Mouse (Mus musculus) left cerebral cortex, postnatal 36 days (tissue): ENCODE data around the gene Rnf123. TPM values are rescaled to one million over a fixed set of nuclear protein-coding genes. Genes with fewer than 3 reads are reported as not detected.

ENCODE experiments used
- DNase-seq, 2 experiments: peaks; one replicate each; pipeline ENCODE4 v3.0.0; 2021 to 2022; ENCODE audit warnings: low spot score in 2 of 2, mixed read lengths in 1 of 2
- intact Hi-C: fragments of 180-260 bp; cut with DNase I; formaldehyde crosslinking; loops from one replicate; pipeline ENCODE4 v1.15.1; 2025
- total RNA-seq, 2 experiments: library from RNA; stranded (reverse); gene quantifications; 2 replicates each; pipeline ENCODE4 v1.2.3; 2021

The Rnf123 gene
- total RNA-seq = 100 to 1,000 TPM in 1 of 2 experiments, 10 to 100 TPM in 1; 77.6 to 107 TPM

DNA sequence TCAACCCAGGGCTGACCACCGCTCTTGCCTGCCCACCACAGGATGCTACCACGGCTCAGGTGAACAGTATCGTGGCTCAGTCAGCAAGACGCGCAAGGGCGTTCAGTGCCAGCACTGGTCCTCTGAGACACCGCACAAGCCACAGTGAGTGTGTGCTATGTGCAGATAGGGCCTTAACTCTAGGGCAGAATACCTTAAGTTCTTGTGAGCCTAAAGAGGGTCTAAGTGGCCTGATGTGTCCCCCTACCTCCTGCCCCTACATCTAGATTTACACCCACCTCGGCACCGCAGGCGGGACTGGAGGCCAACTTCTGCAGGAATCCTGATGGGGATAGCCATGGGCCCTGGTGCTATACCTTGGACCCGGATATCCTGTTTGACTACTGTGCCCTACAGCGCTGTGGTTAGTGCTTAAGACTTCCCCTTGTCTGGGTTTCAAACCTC, at the start of gene Rnf123:
Gene Rnf123 (minus strand): TSS at position 359 of the 444 bp plus-strand sequence.
- DNase-seq = no peak
- intact Hi-C loops = no loop called here

DNA sequence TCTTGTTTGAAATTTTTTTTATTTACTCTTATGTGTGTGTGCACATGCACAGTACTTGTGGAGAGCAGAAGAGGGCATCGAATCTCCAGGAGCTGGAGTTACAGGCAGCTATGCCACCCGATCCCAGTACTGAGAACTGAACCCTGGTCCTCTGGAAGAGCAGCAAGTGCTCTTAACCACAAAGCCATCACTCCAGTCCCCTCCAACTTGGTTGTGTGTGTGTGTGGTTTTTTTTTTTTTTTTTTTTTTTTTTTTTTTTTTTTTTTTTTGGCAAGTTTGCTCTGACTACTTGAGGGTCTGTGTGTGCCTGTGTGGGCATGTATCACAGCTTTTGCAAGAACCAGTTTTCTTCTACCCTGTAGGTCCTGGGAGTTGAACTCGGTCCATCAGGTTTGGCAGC, 49.2 kb upstream of the Rnf123 start:
- DNase-seq = no peak
- intact Hi-C loops = no loop called here

DNA sequence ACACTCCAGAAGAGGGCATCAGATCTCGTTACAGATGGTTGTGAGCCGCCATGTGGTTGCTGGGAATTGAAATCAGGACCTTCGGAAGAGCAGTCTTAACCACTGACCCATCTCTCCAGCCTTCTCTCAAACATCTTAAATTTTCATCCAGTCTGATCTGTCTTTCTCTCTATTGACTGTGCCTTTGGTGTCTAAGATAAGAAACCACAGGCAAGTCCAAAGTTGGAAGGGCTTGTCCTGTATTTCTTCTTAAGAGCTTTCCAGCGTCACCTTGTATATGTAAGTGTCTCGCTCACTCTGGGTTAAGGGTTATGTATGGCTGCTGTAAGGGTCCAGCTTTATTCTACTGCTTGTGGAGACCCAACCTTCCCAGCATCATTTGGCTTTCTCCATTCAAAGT, 48.4 kb upstream of the Rnf123 start:
- DNase-seq = no peak
- intact Hi-C loops = no loop called here

DNA sequence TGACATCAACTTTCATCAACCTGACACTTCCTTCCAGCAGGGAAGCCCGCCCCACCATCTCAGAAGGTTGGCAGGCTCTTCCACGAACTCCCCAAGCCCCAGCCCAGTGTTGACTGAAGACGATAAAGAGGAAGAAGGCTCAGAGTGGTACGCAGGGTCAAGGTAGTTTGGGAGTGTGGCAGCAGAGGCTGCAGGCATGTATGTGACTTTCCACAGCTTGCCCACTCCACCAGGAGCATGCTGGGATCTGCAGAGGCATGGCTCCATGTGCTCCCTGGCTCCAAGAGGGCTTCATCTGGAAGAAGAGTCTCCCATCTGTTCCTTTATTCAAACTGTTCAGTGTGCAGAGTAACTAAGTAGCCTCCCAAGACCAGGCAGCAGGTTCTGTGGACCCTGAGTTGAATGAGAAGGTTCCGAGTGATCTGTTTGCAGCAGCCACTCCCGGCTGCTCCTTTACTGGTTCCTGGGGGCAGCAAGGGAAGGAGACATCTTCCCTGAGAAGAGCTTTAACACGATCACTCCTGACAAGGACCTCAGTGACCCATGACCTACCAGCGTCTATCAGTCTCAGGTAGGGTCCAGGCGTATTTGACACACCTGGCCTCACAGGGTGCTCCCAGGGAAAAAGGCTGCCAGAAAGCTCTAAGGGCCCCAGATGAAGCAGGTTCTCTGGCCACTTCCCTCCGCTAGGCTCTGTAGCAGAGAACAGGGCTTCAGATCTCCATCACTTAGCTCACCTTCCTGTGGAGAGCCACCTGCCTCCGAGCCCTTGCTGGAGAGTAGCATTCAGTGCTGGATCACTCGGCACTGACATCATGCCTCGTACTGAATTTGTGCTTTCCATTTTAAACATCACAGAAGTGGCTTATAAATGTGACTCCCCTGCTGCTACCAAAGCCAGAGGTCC, 46.1 kb upstream of the Rnf123 start:
- intact Hi-C loops = loop anchor here (5.0 kb wide), 1 partner anchor 73 kb away; no protein-coding TSS in a partner anchor
- DNase-seq = no peak

DNA sequence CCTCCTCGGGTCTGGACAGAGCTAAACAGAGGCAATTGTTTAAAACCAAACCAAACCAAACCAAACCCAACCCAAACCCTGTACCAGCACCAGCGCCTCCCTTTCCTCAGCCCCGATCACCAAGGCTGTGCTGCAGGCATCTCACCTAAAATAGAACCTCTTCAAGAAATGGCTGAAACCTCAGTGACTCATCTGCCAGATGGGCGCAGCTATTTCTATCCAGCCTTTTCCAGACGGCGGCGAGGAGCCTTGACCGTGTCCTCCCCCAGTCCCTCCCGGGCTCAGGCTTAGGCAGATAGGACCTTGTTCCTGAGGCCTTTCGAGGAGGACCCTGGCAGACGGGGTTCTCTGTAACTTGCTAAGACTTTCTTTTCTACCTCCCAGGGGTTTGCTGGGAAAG, 45.1 kb upstream of the Rnf123 start:
- DNase-seq = peak; percentile 78 to 86
- intact Hi-C loops = loop anchor here (5.0 kb wide), 1 partner anchor 74 kb away; no protein-coding TSS in a partner anchor

DNA sequence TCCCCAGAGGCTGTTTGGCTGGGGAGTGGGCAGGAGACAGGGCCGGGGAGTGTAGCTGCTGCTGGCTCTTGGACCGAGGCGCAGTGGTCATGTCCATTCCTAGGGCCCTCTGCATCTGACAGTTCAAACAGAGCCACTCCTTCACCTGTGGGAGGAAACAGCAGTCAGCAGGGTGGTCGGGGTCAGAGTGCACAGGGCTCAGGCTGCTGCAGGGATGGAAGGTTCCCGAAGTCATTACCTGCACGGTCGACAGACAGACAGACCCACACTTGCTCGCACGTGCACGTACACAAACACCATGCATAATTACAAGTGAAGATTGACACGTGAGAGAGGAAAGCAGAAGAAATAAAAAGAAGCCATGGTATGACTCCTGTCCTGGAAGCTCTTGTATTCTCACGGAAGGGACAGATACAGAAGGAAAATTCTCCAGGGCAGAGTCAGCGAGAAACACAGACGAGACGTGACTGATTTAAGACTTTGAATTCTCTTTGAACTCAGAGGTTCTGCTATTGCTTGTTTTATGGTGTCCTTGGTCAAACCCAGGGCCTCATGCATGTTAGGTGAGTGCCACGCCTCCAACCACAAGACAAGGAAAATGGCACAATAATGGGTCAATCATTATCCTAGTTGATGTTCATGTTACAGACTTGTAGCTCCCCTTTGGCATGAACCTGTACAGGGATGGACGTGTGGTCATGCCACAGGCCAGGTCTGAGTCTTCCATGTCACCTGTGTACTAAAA, 43.5 kb upstream of the Rnf123 start:
- peak in 1 of 2 experiments; percentile 8 for DNase-seq
- intact Hi-C loops = loop anchor here (5.0 kb wide), 1 partner anchor 76 kb away; no protein-coding TSS in a partner anchor

DNA sequence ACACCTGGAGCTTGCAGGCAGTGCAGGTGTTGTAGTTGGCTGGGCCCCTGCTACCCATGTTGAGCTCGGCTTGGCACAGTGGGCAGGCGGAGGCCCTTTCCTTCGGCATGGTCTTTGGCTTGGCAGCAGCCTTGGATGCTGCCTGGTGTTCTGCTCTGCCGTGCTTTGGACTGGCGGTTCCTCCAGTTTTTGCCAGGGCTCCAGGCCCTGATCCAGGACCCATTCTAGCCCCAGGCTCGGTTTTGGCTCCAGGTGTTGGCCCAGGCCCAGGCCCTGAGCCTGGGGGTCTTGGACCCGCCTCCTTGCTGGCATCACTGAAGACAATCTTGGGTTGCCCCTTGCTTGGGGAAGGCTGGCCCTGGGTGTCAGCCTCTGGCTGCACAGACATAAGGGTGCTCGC, 42.6 kb upstream of the Rnf123 start:
- intact Hi-C loops = loop anchor here (5.0 kb wide), 1 partner anchor 77 kb away; no protein-coding TSS in a partner anchor
- DNase-seq = peak in 1 of 2 experiments; percentile 7

DNA sequence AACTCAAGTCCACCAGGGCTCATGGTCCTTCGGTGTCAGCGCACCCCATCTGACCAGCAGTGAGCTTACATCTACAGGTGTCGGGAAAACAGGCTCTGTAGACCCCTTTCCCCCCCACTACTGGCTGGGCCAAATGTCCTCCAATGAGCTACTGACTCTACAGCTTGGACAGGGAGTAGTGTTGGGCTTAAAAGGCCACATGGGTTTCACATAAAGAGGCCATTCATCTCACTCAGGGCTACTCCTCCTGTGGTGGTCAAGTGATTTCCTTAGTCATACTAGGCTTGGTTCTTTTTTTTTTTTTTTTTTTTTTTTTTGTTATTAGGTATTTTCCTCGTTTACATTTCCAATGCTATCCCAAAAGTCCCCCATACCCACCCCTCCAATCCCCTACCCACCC, 40.8 kb upstream of the Rnf123 start:
- no peak for DNase-seq
- intact Hi-C loops = no loop called here

DNA sequence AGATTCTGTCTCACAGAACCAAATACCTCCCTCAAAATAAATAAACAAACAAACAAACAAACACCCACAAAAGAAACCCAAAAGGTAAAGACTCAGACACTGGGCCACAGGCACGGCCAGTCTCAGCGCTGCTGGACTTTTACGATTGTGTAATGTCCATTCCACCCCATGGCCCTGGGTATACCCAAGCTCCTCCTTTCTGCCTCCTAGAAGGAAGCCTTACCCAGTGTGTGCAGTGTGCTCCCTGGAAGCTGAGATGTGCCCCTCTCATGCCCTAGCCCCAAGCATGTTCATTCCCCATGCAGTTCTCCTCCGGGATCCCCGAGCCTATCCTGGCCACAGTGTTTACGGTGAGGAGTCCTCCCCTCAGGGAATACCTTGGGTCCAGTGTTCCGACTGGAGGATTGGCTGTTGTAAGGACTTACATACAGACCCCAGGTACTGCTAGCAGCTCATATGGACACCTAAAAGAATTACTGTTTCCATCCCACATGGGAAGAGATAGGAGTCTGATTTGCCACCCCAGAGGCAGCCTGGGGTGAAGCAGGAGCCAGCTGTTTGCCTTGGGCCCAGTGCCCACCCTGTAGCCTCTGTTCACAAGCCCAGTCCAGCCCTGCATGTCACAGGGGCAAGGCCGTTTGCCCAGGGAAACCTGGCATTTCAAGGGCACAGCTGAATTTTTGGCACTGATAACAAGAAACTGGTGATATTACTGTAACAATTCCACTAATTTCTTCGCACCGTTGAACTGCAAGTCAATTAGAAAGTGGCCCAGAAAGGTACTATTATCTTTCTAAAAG, 38.2 kb upstream of the Rnf123 start:
- no peak for DNase-seq
- intact Hi-C loops = no loop called here

DNA sequence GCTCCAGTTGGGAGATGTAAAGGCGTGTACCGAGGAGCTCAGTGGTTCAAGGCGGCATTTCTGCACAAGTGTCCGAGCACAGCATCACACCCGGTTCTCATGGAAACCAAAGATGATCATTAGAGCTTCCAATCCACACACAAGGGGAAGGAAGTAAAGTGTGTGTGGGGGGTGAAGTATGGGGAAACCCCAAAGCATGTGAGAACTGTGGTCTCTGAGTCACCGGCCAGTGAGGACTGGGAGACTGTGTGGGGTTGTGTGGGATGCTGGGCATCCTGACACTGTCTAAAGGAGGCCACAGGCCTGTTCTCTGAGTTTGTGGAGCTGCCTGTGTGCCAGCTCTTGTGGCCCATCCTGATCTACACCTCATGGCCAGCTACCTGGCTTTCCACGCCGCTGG, 37.5 kb upstream of the Rnf123 start:
- no peak for DNase-seq
- intact Hi-C loops = no loop called here

DNA sequence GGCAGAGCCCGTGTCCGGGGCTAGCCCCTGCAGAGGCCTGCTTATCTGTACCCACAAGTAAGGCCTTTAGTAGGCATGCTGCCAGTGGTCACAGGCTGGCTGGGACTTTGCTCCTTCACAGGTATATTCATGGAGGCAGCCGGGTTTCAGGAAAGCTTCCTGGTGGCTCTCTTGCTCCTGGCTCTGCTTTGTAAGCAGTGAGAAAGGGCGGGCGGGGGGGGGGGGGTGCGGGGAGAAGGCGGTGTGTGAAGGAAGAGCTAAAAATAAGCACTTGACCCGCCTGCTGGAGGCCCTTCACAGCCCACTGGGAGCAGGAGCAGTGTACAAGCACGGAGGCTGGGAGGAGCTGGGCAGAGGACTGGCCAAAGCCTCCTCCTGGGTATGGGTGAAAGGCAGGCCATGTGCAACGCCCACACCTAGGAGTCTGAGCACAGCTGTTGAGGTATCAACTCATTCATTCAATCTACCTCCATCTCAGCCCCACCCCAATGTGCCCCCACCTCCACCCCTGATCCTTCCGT, 36.8 kb upstream of the Rnf123 start:
- no peak for DNase-seq
- intact Hi-C loops = no loop called here

DNA sequence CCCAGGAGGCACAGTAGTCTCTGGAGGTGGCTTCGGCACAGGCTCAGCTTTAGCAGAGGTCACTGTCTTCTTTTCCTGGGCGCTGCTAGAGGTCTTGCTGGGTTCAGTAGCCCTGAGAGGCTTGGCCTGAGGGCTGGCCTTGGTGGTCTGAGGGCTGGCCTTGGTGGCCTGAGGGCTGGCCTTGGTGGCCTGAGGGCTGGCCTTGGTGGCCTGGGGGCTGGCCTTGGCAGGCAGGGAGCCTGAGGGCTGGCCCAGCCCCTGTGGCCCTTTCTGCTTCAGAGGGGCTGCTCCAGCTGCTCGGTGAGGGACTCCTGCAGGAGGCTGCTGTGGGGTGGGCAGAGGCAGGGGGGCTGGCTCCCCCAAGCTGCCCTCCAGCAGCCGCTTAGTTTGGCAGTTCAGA, 34.0 kb upstream of the Rnf123 start:
- intact Hi-C loops = no loop called here
- DNase-seq = no peak

DNA sequence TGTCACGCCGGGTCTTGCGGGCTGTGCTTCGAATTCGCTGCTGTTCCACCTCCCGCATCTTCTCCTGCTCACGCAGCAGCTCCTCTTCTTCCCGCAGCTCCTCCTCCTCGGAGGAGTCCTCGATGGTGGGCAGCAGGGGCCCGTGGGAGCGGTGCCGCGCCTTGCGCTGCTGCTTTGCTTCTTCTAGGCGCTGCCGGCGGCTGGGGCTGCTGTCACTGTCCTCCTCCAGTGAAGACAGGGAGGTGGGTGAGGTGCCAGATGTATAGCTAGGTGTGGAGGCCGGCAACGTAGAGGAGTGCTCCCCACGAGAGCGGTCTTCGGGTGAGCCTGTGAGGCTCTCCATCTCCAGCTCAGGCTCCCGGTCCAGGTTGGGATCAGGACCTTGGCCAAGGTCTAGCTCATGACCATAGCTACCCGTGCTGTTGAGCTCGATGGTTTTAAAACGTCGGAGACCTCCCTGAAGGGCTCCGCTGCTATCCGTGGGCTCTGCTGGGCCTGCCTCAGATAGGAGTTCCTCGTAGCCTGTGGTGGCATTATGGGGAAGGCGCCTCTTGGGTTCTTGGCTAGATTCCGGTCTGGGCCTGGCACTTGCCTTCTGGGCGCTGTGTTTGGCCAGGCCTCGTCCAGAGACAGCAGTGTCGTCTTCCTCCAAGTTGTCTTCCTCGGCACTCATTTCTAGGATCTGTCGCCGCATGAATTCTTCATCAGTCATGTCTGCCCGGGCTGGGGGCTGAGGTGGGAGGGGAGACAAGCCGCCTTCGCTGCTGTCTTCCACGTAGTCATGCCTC, 32.3 kb upstream of the Rnf123 start:
- DNase-seq = peak; percentile 68 to 78

DNA sequence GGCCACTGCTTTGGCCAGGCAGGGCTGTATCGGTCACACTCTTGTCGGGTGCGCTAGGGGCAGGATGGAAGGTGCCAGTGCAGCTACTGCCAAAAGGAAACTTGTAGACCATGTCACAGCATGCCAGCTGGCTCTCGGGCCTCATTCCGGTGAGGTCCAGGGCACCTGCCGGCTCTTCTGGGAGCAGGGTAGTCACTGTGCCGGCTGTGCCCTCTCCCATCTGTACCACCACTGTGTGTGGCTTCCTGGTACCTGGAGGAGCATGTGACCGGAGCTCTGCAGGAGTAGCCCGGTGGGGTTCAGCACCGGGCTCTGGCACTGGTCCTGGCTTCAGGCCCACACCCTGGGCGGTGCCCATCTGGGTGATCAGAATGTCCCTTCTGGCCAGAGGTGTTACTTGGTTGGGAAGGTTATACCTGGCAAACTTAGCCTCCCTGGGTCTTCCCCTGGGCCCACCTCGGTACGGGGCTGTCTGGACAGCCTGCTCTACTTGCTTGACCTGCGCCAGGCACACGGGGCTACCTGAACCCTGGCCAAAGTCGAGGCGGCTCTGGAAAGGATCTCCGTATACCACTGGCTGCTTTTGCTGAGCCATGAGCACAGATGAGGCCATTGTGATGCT, 29.7 kb upstream of the Rnf123 start:
- intact Hi-C loops = no loop called here
- no peak for DNase-seq

More for the DNA sequence above, 32.3 kb upstream of the Rnf123 start:
- intact Hi-C loops = no loop called here

DNA sequence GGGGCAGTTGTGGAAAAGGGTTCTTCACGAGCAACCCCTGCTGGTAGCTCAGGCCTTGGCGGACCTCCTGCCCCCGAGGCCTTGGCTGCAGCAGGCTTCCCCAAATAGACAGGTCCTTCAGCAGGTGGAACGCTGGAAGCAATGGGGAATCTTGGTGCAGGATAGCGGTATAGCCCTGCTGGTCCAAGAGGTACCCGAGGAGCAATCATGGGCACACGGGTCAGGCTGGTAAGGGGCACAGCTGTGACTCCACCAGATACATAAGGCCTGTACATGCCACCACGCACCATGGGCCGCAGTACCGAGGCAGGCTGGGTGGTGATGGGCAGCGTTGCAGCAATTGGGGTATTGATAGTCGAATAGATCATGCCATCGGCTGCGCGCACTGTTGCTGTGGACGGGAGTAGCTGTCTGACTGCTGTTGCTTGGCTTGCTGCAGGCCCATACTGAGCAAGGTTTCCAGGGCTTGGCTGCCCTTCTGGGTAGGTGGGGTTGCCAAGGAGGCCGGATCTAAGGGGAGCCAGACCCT, 28.5 kb upstream of the Rnf123 start:
- no peak for DNase-seq
- intact Hi-C loops = no loop called here

DNA sequence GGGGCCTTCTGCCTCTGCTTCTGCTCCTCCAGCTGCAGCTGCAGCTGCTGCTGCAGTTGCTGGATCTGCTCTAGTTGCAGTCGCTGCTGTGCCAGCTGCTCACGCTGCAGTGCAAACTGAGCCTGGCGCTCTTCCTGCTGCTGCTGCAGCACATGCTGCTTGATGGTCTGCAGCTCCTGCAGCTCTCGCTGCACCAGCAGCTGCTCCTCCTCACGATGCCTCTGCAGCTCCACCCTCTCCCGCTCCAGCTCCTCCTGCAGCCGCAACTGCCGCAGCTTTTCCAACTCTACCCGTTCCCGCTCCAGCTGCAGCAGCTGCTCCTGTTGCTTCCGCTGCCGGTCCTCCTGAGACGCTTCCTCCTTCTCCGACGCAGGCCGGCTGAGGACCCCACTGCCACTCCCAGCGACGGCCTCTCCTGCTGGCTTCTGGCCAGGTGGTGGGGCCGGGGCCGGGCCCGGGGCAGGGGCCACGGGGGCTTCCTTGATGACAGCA, 28.0 kb upstream of the Rnf123 start:
- intact Hi-C loops = no loop called here
- no peak for DNase-seq

DNA sequence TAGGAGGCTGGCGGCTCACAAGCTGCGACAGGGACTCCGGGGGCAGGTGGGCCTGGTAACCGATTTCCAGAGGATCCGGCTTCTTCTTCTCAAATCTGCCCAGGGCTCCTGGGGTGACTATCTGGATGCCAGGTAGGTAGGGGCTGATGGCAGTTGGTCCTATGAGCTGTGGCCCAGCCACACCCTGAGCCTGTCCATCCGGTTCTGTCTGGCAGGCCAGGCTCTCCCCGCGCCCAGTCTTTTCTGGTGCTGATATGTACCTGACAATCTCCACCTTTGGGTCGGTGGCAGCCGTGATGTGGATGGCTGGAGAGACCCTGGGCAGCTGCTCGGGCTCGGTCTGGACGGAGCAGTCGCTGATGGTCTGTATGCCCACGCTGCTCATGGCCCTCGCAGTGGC, 27.0 kb upstream of the Rnf123 start:
- intact Hi-C loops = no loop called here

DNA sequence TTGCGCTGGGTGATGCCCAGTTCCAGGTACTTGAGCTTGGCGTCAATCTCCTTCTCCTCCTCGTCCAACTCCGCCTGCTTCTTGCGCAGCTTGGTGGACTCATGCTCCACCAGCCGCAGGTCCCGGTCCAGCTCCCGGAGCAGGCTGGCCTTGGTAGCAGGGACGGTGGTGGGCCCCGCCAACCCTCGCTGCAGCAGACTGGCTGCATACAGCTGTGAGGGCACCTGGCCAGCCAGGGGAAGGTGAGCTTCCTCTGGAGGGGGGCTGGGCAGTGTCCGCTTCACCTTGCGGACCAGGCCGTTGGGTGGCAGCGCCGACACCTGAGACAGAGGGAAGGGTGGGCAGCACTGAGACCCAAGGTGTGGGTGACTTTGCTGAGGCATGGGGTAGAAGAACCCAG, 24.7 kb upstream of the Rnf123 start:
- intact Hi-C loops = no loop called here
- no peak for DNase-seq

More for the DNA sequence above, 27.0 kb upstream of the Rnf123 start:
- no peak for DNase-seq
